Mouse (Mus musculus): ENCODE measurements at regions not wholly inside any gene's neighbourhood (a gene's known extent, or its start where the extent isn't known, plus 50 kb on each side); places are given as distances from the start of the nearest gene placed in this dataset.

GRCm38 (mm10) chr16:88374612-88375011 is 84.5 kb upstream of the Grik1 start:
- 55% methylated on average over 2 of the region's 2 CpGs for WGBS

GRCm38 (mm10) chr16:88372034-88372433 is 82.0 kb upstream of the Grik1 start:
- peak; percentile 78 for DNase-seq (ENCODE audit: low spot score)
- peak; percentile 89 for TF ChIP-seq CTCF (IDR thresholded peaks at IDR 0.05; ENCODE audit: low read depth)
- WGBS: 42% methylated on average over 7 of the region's 7 CpGs
- H3K4me2 ChIP-seq (ENCODE audit: low read depth, low read length): no peak overlapping the region
- H3K9me3 ChIP-seq (ENCODE audit: low read length): no peaks in the 10 kb centered on the region
- no peak overlapping the region for H3K4me3 ChIP-seq (ENCODE audit: low read length)
- no peak overlapping the region for H3K27ac ChIP-seq
- H3K27me3 ChIP-seq (ENCODE audit: insufficient read depth, low read length): no peaks in the 10 kb centered on the region
- peak; percentile 70; the same call in 1 of the 2 replicates for ATAC-seq
- H3K4me1 ChIP-seq (ENCODE audit: insufficient read depth, low read length): no peaks in the 10 kb centered on the region
- no peaks in the 10 kb centered on the region for H3K36me3 ChIP-seq (ENCODE audit: insufficient read depth, low read length)
- H3K9ac ChIP-seq (replicated peaks; ENCODE audit: low read length): no peak overlapping the region

More at GRCm38 (mm10) chr16:88374612-88375011, 84.5 kb upstream of the Grik1 start:
- ATAC-seq (no peak), DNase-seq (ENCODE audit: low spot score) (no peak)
- Histone ChIP-seq H3K27ac (no peak overlapping the region), H3K27me3 (ENCODE audit: insufficient read depth, low read length) (no peaks in the 10 kb centered on the region), H3K36me3 (ENCODE audit: insufficient read depth, low read length) (no peaks in the 10 kb centered on the region), H3K4me3 (ENCODE audit: low read length) (no peak overlapping the region), H3K9me3 (ENCODE audit: low read length) (no peaks in the 10 kb centered on the region), H3K4me2 (ENCODE audit: low read depth, low read length) (no peak overlapping the region), H3K4me1 (ENCODE audit: insufficient read depth, low read length) (no peaks in the 10 kb centered on the region), H3K9ac (replicated peaks; ENCODE audit: low read length) (no peak overlapping the region)
- TF ChIP-seq CTCF (IDR thresholded peaks at IDR 0.05; ENCODE audit: low read depth): no peak

- no peak for ATAC-seq
- TF ChIP-seq CTCF (IDR thresholded peaks at IDR 0.05; ENCODE audit: low read depth): no peak
- H3K36me3 ChIP-seq (ENCODE audit: insufficient read depth, low read length): no peaks in the 10 kb centered on the region
- H3K9ac ChIP-seq (replicated peaks; ENCODE audit: low read length): no peak overlapping the region
- no peak overlapping the region for H3K4me3 ChIP-seq (ENCODE audit: low read length)
- H3K4me1 ChIP-seq (ENCODE audit: insufficient read depth, low read length): no peaks in the 10 kb centered on the region
- H3K9me3 ChIP-seq (ENCODE audit: low read length): no peaks in the 10 kb centered on the region
- H3K27me3 ChIP-seq (ENCODE audit: insufficient read depth, low read length): no peaks in the 10 kb centered on the region
- DNase-seq (ENCODE audit: low spot score): no peak
- no peak overlapping the region for H3K27ac ChIP-seq
- 61% methylated on average over 6 of the region's 6 CpGs for WGBS
- H3K4me2 ChIP-seq (ENCODE audit: low read depth, low read length): no peak overlapping the region
These were observed 78.1 kb upstream of the Grik1 start for GRCm38 (mm10) chr16:88368146-88368545.

- H3K27me3 ChIP-seq (ENCODE audit: insufficient read depth, low read length): no peaks in the 10 kb centered on the region
- H3K36me3 ChIP-seq (ENCODE audit: insufficient read depth, low read length): no peaks in the 10 kb centered on the region
- H3K4me2 ChIP-seq (ENCODE audit: low read depth, low read length): no peak overlapping the region
- ATAC-seq (no peak), DNase-seq (ENCODE audit: low spot score) (no peak)
- H3K4me1 ChIP-seq (ENCODE audit: insufficient read depth, low read length): no peaks in the 10 kb centered on the region
- no peak overlapping the region for H3K9ac ChIP-seq (replicated peaks; ENCODE audit: low read length)
- H3K9me3 ChIP-seq (ENCODE audit: low read length): no peaks in the 10 kb centered on the region
- H3K27ac ChIP-seq: no peak overlapping the region
- no peak for TF ChIP-seq CTCF (IDR thresholded peaks at IDR 0.05; ENCODE audit: low read depth)
- 90% methylated on average over 1 of the region's 1 CpGs for WGBS
- no peak overlapping the region for H3K4me3 ChIP-seq (ENCODE audit: low read length)
These were observed 77.1 kb upstream of the Grik1 start for GRCm38 (mm10) chr16:88367162-88367561.

GRCm38 (mm10) chr16:88360081-88360480 is 70.0 kb upstream of the Grik1 start:
- H3K27ac ChIP-seq: no peak overlapping the region
- no peaks in the 10 kb centered on the region for H3K27me3 ChIP-seq (ENCODE audit: insufficient read depth, low read length)
- no peak for ATAC-seq
- no peak overlapping the region for H3K4me2 ChIP-seq (ENCODE audit: low read depth, low read length)
- no peaks in the 10 kb centered on the region for H3K4me1 ChIP-seq (ENCODE audit: insufficient read depth, low read length)
- no peaks in the 10 kb centered on the region for H3K9me3 ChIP-seq (ENCODE audit: low read length)
- no peaks in the 10 kb centered on the region for H3K36me3 ChIP-seq (ENCODE audit: insufficient read depth, low read length)
- no peak for DNase-seq (ENCODE audit: low spot score)
- 22% methylated on average over 2 of the region's 2 CpGs for WGBS
- H3K9ac ChIP-seq (replicated peaks; ENCODE audit: low read length): no peak overlapping the region
- H3K4me3 ChIP-seq (ENCODE audit: low read length): no peak overlapping the region
- no peak for TF ChIP-seq CTCF (IDR thresholded peaks at IDR 0.05; ENCODE audit: low read depth)

Measured in hindbrain, postnatal 0 days (tissue).